ENCODE assay signal across 26 mouse cellular contexts in genomic region chr7:118925547-118925946, GRCm38 (mm10).
"Had no signal": no experiment of that assay in that cellular context is flagged by ENCODE, and none has a peak within 500 bp of the region (broad histone marks: within the 10 kb centered on the region; RNA-seq: fewer than 3 reads in every experiment).

No protein-coding gene starts in this region.

- H3K4me3 ChIP-seq: heart, adult 2 months; heart, embryonic 13.5 days; heart, embryonic 15.5 days; hindbrain, embryonic 13.5 days; hindbrain, embryonic 15.5 days; kidney, embryonic 15.5 days; limb, embryonic 13.5 days; limb, embryonic 15.5 days had no signal

- H3K9ac ChIP-seq: forebrain, postnatal 0 days; heart, embryonic 13.5 days; heart, embryonic 15.5 days; hindbrain, embryonic 13.5 days; hindbrain, embryonic 15.5 days; kidney, embryonic 15.5 days; limb, embryonic 13.5 days; limb, embryonic 15.5 days had no signal

- H3K9me3 ChIP-seq: heart, embryonic 13.5 days; heart, embryonic 15.5 days; hindbrain, embryonic 13.5 days; hindbrain, embryonic 15.5 days; kidney, embryonic 15.5 days; limb, embryonic 13.5 days; limb, embryonic 15.5 days had no signal

- H3K36me3 ChIP-seq: heart, embryonic 13.5 days; heart, embryonic 15.5 days; hindbrain, embryonic 13.5 days; hindbrain, embryonic 15.5 days; kidney, embryonic 15.5 days; limb, embryonic 13.5 days; limb, embryonic 15.5 days had no signal

- H3K27ac ChIP-seq: heart, adult 2 months; heart, embryonic 13.5 days; heart, embryonic 15.5 days; hindbrain, embryonic 13.5 days; hindbrain, embryonic 15.5 days; hindbrain, postnatal 0 days; kidney, embryonic 15.5 days; kidney, postnatal 0 days; limb, embryonic 13.5 days; limb, embryonic 15.5 days had no signal

- H3K4me2 ChIP-seq: heart, embryonic 11.5 days; heart, embryonic 13.5 days; heart, embryonic 15.5 days; hindbrain, embryonic 13.5 days; hindbrain, embryonic 15.5 days; kidney, embryonic 15.5 days; limb, embryonic 13.5 days; limb, embryonic 15.5 days had no signal

- H3K27me3 ChIP-seq: heart, embryonic 13.5 days; heart, embryonic 15.5 days; hindbrain, embryonic 13.5 days; hindbrain, embryonic 15.5 days; kidney, embryonic 15.5 days; limb, embryonic 13.5 days; limb, embryonic 15.5 days had no signal

- DNase-seq: forebrain, postnatal 0 days; gastrocnemius, postnatal 10 days; gastrocnemius, postnatal 36 days; heart, adult 11 months; heart, adult 2 months; heart, postnatal 14 days; heart, postnatal 36 days; kidney, adult 11 months; kidney, adult 2 months; kidney, adult 9 months; kidney, postnatal 14 days; kidney, postnatal 36 days; layer of hippocampus, adult 9-11 months; layer of hippocampus, postnatal 36 days; left cerebral cortex, postnatal 4 days had no signal

- ATAC-seq: forebrain, postnatal 0 days; hindbrain, postnatal 0 days; intestine, embryonic 16.5 days had no signal
